Mouse (Mus musculus) bone marrow macrophage, adult 2 months (primary cell): Measurements from ENCODE around the gene Aanat. TPM values are rescaled to one million over a fixed set of nuclear protein-coding genes. Genes with fewer than 3 reads are reported as not detected.
"Not testable (repeated sequence)": the region's sequence is repeated elsewhere in the genome, so short reads cannot be mapped to it uniquely, and the experiment has no call there.

Source experiments
- H3K27ac ChIP-seq: 2 replicates; pipeline ENCODE4 v1.5.1; 2012; ENCODE audit warnings: low read depth, low read length; ENCODE audit not compliant: insufficient read depth
- H3K4me1 ChIP-seq: 2 replicates; pipeline ENCODE4 v1.6.1; 2012; ENCODE audit warnings: low read length; ENCODE audit not compliant: control insufficient read depth, insufficient read depth
- H3K4me3 ChIP-seq: 2 replicates; pipeline ENCODE4 v1.5.1; 2012; ENCODE audit warnings: mild to moderate bottlenecking, low read length, moderate library complexity; ENCODE audit not compliant: insufficient read depth
- CTCF ChIP-seq: IDR thresholded peaks from 2 replicates; pipeline ENCODE4 v1.5.1; 2012; ENCODE audit warnings: low read depth, mild to moderate bottlenecking, low read length, moderate library complexity
- POLR2A ChIP-seq: IDR thresholded peaks from 2 replicates; pipeline ENCODE4 v1.6.1; 2012; ENCODE audit warnings: mild to moderate bottlenecking, low read depth, low read length, borderline replicate concordance
- polyA plus RNA-seq: library from polyadenylated mRNA; stranded (reverse); fragments of >200 nt; gene quantifications from 2 replicates; pipeline ENCODE4 v1.2.4, GENCODE M21; 2012; ENCODE audit not compliant: missing spikeins, insufficient read depth, insufficient read length

The Aanat gene
- polyA plus RNA-seq, 1 experiment = not detected

- H3K27ac ChIP-seq = no peak overlapping the region
- no peak for TF ChIP-seq POLR2A
- TF ChIP-seq CTCF = no peak
- no peak overlapping the region for H3K4me3 ChIP-seq
- H3K4me1 ChIP-seq = peaks cover 21% of the 10 kb centered on the region
Measured at GRCm38 (mm10) chr11:116609965-116610630, 23.9 kb downstream of the Aanat start.

- H3K27ac ChIP-seq = not testable (repeated sequence)
- H3K4me1 ChIP-seq = peaks cover 26% of the 10 kb centered on the region
Measured at GRCm38 (mm10) chr11:116611168-116611567, 24.9 kb downstream of the Aanat start.

DNA sequence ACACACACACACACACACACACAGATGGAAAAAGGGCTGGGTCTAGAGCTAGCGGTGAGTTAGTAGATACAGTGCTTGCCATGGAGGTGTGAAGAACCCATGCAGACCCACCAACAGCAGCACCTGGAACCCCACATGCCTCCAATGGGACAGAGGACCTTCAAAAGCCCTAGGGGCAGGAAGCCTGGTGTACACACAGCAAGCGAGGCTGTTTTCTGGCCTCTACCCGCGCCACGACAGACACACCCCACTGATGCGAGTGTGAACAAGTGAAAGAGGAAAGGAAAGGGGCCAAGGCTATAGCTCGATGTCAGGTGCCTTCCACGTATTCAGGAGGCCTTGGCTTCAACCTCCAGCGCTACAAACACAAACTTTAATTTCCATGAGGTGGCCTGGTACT is 25.7 kb downstream of the Aanat start:
- Histone ChIP-seq H3K4me1 (peaks cover 31% of the 10 kb centered on the region), H3K4me3 (no peak overlapping the region), H3K27ac (no peak overlapping the region)
- no peak for TF ChIP-seq CTCF
- no peak for TF ChIP-seq POLR2A

More at GRCm38 (mm10) chr11:116611168-116611567, 24.9 kb downstream of the Aanat start:
- H3K4me3 ChIP-seq = not testable (repeated sequence)

- TF ChIP-seq CTCF (no peak), POLR2A (no peak)
- Histone ChIP-seq H3K4me3 (no peak overlapping the region), H3K4me1 (peaks cover 37% of the 10 kb centered on the region), H3K27ac (no peak overlapping the region)
Measured at GRCm38 (mm10) chr11:116612554-116612953, 26.3 kb downstream of the Aanat start.

DNA sequence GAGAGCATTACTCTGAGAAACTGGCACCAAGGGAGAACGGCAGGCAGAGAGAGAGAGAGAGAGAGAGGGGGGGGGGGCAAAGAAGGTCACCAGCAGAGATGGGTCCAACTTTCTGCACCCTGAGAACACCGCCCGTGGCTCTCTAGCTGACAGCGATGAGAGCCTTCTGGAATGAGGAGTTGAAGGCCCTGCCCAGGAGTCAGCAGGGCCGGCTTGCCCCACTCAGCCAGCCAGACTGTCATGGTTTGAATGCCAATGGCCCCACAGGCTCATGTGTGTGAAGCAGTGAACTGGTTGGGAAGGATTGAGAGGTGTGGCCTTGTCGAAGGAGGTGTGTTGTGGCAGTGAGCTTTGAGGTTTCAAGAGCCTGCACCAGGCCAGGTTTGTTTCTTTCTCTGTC is 27.0 kb downstream of the Aanat start:
- TF ChIP-seq POLR2A = no peak
- TF ChIP-seq CTCF = no peak
- peaks cover 44% of the 10 kb centered on the region for H3K4me1 ChIP-seq
- H3K4me3 ChIP-seq = no peak overlapping the region
- no peak overlapping the region for H3K27ac ChIP-seq

- Histone ChIP-seq H3K4me1 (peaks cover 62% of the 10 kb centered on the region), H3K27ac (peak overlapping the region; percentile 99), H3K4me3 (peak overlapping the region; percentile 50)
- TF ChIP-seq CTCF (no peak), POLR2A (0 out of 2 replicates have a peak, but pooled peaks have one; percentile 17)
Measured at GRCm38 (mm10) chr11:116615735-116616437, 29.7 kb downstream of the Aanat start.

- Histone ChIP-seq H3K27ac (peak overlapping the region; percentile 99), H3K4me3 (peak overlapping the region; percentile 50), H3K4me1 (peaks cover 69% of the 10 kb centered on the region)
- TF ChIP-seq POLR2A = no peak
- no peak for TF ChIP-seq CTCF
Measured at GRCm38 (mm10) chr11:116616438-116617118, 30.3 kb downstream of the Aanat start.

- H3K4me3 ChIP-seq = peak overlapping the region; percentile 34
- no peak for TF ChIP-seq CTCF
- TF ChIP-seq POLR2A = no peak
- H3K4me1 ChIP-seq = peaks cover 79% of the 10 kb centered on the region
- peak overlapping the region; percentile 99 for H3K27ac ChIP-seq
Measured at GRCm38 (mm10) chr11:116617641-116618040, 31.4 kb downstream of the Aanat start.

- Histone ChIP-seq H3K27ac (no peak overlapping the region), H3K4me3 (no peak overlapping the region), H3K4me1 (peaks cover 78% of the 10 kb centered on the region)
- TF ChIP-seq POLR2A = no peak
- no peak for TF ChIP-seq CTCF
Measured at GRCm38 (mm10) chr11:116618666-116619065, 32.4 kb downstream of the Aanat start.

DNA sequence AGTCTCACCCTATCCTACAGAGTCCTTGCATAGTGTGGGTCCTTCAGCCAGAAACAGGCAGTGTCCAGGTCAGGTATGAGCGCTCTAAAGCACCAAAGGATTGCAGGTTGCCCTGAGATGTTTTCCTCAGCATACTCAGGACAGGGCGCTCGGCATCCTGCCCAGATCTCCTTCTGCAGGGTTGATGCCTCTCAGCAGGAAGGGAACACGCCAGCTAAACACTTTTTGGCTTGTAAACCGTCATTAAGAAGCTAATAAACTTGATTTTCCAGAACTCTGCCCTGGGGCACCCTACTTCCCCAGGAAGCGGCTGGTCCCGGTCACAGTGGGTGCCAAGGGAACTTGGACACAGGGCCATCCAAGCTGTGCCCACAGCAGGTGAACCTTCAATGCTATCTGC is 32.9 kb downstream of the Aanat start:
- Histone ChIP-seq H3K4me1 (peaks cover 78% of the 10 kb centered on the region), H3K27ac (no peak overlapping the region), H3K4me3 (no peak overlapping the region)
- TF ChIP-seq CTCF (no peak), POLR2A (no peak)
